Mouse (Mus musculus): ENCODE results near the gene Cacna2d4. TPM values are rescaled to one million over a fixed set of nuclear protein-coding genes. Genes with fewer than 3 reads are reported as not detected.

The Cacna2d4 gene
- polyA plus RNA-seq, 1 experiment from 2014 or later = not detected

GRCm38 (mm10) chr6:119320481-119320880, 84.2 kb downstream of the Cacna2d4 start:
- 35% methylated on average over 16 of the region's 16 CpGs for WGBS
- peaks cover 27% of the 10 kb centered on the region; the same call in 1 of the 2 replicates for H3K27me3 ChIP-seq (replicated peaks; ENCODE audit: low read depth, poor library complexity, severe bottlenecking)
- no peaks in the 10 kb centered on the region for H3K36me3 ChIP-seq (replicated peaks)
- DNase-seq (ENCODE audit: low spot score) = peak; percentile 81
- peaks cover 2% of the 10 kb centered on the region; the same call in 1 of the 2 replicates for H3K4me1 ChIP-seq
- no peak overlapping the region for H3K4me3 ChIP-seq
- H3K27ac ChIP-seq (replicated peaks) = no peak overlapping the region
- H3K9me3 ChIP-seq = 0 out of 2 replicates have a peak, but pooled peaks cover 3% of the 10 kb centered on the region

- no peak for DNase-seq (ENCODE audit: low spot score)
- peaks cover 10% of the 10 kb centered on the region for H3K4me1 ChIP-seq
- 0 out of 2 replicates have a peak, but pooled peaks cover 3% of the 10 kb centered on the region for H3K9me3 ChIP-seq
- no peak overlapping the region for H3K4me3 ChIP-seq
- no peak overlapping the region for H3K27ac ChIP-seq (replicated peaks)
- peaks cover 40% of the 10 kb centered on the region for H3K27me3 ChIP-seq (replicated peaks; ENCODE audit: low read depth, poor library complexity, severe bottlenecking)
- H3K36me3 ChIP-seq (replicated peaks) = no peaks in the 10 kb centered on the region
- WGBS = 78% methylated on average over 7 of the region's 7 CpGs
Measured at GRCm38 (mm10) chr6:119321752-119322151, 85.4 kb downstream of the Cacna2d4 start.

DNA sequence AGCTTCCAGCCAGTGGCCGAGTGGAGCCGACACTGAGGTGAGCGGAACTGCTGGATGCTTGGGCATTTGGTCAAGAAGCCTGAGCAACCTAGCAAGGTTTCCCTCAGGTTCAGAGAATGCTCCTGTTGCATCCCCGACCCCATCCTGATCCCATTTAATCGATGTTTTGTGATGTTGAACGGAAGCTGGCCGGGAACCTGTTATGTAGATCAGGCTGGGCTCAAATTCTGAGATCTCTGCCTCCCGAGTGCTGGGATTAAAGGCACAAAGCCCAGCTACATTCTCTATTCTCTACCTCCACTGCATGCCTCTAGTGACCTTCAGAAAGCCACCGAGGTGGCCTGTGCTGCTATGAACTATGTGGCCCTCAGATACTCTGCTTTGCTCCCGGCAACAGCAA, 88.5 kb downstream of the Cacna2d4 start:
- Histone ChIP-seq H3K27ac (replicated peaks) (no peak overlapping the region), H3K36me3 (replicated peaks) (no peaks in the 10 kb centered on the region), H3K4me1 (peaks cover 26% of the 10 kb centered on the region), H3K27me3 (replicated peaks; ENCODE audit: low read depth, poor library complexity, severe bottlenecking) (peaks cover 70% of the 10 kb centered on the region), H3K4me3 (no peak overlapping the region), H3K9me3 (no peaks in the 10 kb centered on the region)
- DNase-seq (ENCODE audit: low spot score) = no peak
- WGBS = 47% methylated on average over 10 of the region's 10 CpGs

- no peaks in the 10 kb centered on the region for H3K36me3 ChIP-seq (replicated peaks)
- no peak for DNase-seq (ENCODE audit: low spot score)
- WGBS = 82% methylated on average over 6 of the region's 6 CpGs
- no peak overlapping the region for H3K27ac ChIP-seq (replicated peaks)
- H3K9me3 ChIP-seq = no peaks in the 10 kb centered on the region
- peaks cover 82% of the 10 kb centered on the region for H3K27me3 ChIP-seq (replicated peaks; ENCODE audit: low read depth, poor library complexity, severe bottlenecking)
- H3K4me1 ChIP-seq = peaks cover 36% of the 10 kb centered on the region
- H3K4me3 ChIP-seq = no peak overlapping the region
Measured at GRCm38 (mm10) chr6:119325978-119326377, 89.7 kb downstream of the Cacna2d4 start.

DNA sequence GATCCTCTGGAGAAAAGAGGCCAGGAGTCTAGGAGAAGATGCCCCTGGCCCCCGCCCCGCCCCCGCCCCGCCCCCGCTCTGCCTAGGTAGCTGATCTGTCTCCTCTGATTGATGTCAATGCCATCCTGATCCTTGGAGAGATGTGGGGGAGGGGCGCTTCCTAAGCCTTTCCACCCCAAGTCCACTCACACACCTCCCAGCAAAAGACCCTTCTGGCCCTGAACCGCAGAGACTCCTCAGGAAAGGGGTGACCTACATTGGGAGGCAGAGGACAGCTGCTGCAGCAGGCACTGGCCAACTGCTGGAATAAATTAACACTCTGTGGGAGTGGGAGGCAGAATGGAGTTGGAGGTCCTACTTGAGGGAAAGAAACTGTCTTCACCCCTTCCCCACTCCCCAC, 90.2 kb downstream of the Cacna2d4 start:
- H3K27me3 ChIP-seq (replicated peaks; ENCODE audit: low read depth, poor library complexity, severe bottlenecking) = peaks cover 88% of the 10 kb centered on the region
- 38% methylated on average over 7 of the region's 7 CpGs for WGBS
- H3K4me1 ChIP-seq = peaks cover 39% of the 10 kb centered on the region

DNA sequence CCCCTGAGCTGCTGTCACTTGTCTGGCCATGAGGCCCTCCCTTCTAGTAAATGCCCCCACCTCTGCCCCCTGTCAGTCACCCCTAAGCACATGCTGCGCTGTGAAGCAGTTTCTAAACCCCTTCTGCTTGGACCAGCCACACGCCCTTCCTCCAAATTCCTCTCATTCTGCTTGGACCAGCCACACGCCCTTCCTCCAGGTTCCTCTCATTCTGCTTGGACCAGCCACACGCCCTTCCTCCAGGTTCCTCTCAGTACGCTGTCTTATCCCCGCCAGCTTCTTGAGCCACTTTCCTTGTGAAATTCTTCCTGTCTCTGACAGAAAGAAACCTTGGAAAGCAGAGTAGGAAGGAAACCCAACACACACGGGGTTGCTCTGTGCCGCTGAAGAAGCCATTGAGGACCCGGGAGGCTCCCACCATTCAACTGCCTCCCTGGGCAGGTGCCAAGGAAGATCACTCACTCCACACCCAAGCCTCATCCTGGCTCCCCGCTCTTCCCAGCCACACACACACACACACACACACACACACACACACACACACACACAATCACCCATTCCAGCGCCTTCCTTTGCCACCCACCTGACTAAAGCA, 92.3 kb downstream of the Cacna2d4 start:
- H3K4me1 ChIP-seq = peaks cover 50% of the 10 kb centered on the region
- H3K27ac ChIP-seq (replicated peaks) = no peak overlapping the region
- H3K4me3 ChIP-seq = 0 out of 2 replicates have a peak overlapping the region, but pooled peaks have one; percentile 16
- H3K27me3 ChIP-seq (replicated peaks; ENCODE audit: low read depth, poor library complexity, severe bottlenecking) = peaks cover 93% of the 10 kb centered on the region
- 8% methylated on average over 11 of the region's 11 CpGs for WGBS
- DNase-seq (ENCODE audit: low spot score) = no peak
- H3K36me3 ChIP-seq (replicated peaks) = no peaks in the 10 kb centered on the region
- H3K9me3 ChIP-seq = no peaks in the 10 kb centered on the region

More for the DNA sequence above, 90.2 kb downstream of the Cacna2d4 start:
- no peak overlapping the region for H3K27ac ChIP-seq (replicated peaks)
- H3K36me3 ChIP-seq (replicated peaks) = no peaks in the 10 kb centered on the region
- DNase-seq (ENCODE audit: low spot score) = no peak
- no peaks in the 10 kb centered on the region for H3K9me3 ChIP-seq
- no peak overlapping the region for H3K4me3 ChIP-seq

DNA sequence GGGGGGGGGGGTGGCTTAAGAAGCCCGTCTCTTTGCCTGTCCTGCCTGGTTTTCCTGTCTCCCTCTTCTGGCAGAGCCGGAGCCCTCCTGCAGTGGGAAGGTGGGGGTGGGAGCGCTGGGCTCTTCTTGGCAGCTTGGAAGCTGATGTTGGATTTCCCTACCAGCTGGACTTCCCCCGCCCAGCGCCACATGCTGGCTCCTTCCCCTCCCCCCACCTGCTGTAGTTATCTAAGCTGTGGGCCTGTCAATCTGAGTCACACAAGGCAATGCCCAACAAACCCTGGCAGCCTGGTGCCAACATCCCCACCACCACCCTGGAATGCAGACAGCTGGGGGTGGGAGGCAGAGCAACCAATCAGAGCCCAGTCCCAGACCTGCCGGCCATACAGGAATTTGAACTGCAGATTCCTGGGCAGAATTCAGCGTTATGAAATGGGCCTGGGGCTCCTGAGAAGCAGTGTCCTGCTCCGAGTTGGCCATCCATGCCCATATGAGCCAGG, 92.9 kb downstream of the Cacna2d4 start:
- 2% methylated on average over 8 of the region's 8 CpGs for WGBS
- H3K36me3 ChIP-seq (replicated peaks) = no peaks in the 10 kb centered on the region
- peaks cover 95% of the 10 kb centered on the region for H3K27me3 ChIP-seq (replicated peaks; ENCODE audit: low read depth, poor library complexity, severe bottlenecking)
- no peaks in the 10 kb centered on the region for H3K9me3 ChIP-seq
- DNase-seq (ENCODE audit: low spot score) = peak; percentile 36
- H3K4me1 ChIP-seq = peaks cover 55% of the 10 kb centered on the region
- no peak overlapping the region for H3K27ac ChIP-seq (replicated peaks)
- 0 out of 2 replicates have a peak overlapping the region, but pooled peaks have one; percentile 16 for H3K4me3 ChIP-seq

DNA sequence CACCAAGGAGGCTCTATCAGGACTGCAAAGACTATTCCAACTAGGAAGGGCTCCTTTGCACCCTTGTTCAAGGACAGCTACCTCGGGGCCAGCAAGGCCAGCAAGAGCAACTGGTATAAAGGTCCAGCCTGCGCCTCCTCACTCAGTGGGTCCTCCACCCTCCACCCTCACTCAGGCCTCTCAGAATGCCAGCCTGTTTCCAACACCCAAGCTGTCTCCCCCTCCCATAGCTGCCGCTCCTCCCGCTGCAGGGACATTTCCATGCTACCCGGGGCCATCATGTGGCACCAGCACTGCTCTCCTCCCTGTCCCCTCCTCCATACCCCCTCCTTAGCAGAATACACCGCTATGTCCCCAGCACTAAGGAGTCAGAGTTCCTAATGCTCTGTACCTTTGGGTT, 93.6 kb downstream of the Cacna2d4 start:
- Histone ChIP-seq H3K4me1 (peaks cover 55% of the 10 kb centered on the region), H3K27me3 (replicated peaks; ENCODE audit: low read depth, poor library complexity, severe bottlenecking) (peaks cover 92% of the 10 kb centered on the region), H3K36me3 (replicated peaks) (no peaks in the 10 kb centered on the region), H3K4me3 (peak overlapping the region; percentile 54), H3K27ac (replicated peaks) (no peak overlapping the region), H3K9me3 (no peaks in the 10 kb centered on the region)
- DNase-seq (ENCODE audit: low spot score) = no peak
- 5% methylated on average over 6 of the region's 6 CpGs for WGBS

DNA sequence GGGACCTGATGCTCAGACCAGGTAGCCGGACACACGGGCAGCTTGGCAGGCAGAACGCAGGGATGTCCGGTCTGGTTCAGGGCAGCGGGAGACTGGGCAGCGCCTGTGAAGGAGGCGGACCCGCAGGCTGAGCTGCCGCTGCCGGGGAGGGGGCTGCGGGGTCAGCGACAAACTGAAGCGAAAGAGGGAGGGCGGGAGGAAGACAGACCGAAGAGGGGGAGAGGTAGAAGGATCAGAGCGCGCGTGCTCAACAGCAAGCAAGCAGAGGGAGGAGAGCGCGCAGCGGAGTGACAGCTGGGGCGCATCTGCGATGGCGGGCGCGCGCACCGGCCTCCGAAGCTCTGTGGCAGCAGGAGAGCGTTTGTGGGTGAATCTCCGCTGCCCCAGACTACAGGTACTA, 94.2 kb downstream of the Cacna2d4 start, which contains the start of gene Lrtm2:
Gene Lrtm2, minus strand, starts transcription at position 261 of the 400 bp plus-strand sequence.
- Histone ChIP-seq H3K36me3 (replicated peaks) (no peaks in the 10 kb centered on the region), H3K27ac (replicated peaks) (no peak within 1 kb of the TSS), H3K27me3 (replicated peaks; ENCODE audit: low read depth, poor library complexity, severe bottlenecking) (peaks cover 90% of the 10 kb centered on the region), H3K4me1 (peaks cover 55% of the 10 kb centered on the region), H3K9me3 (no peaks in the 10 kb centered on the region), H3K4me3 (peak within 1 kb of the TSS; percentile 54)
- WGBS = 1% methylated on average over 31 of the region's 31 CpGs
- DNase-seq (ENCODE audit: low spot score) = peak; percentile 51

DNA sequence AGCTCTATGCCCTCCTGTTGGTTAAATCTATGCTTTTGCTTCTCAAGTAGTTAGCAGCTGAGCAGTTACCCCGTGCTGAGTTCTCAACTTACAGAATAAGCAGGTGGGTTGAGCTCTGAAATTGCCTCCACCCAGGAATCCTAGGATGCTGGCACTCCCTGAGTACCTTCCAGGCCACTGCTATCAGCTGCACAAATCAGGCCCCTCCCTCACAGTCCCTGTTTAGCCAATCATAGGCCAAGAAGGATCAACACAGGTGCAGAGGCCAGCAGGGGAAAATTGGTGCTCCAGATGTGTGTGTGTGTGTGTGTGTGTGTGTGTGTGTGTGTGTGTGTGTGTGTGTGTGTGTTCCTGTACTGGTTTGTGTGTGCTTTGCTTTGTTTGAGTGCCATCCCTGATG, 95.8 kb downstream of the Cacna2d4 start:
- no peaks in the 10 kb centered on the region for H3K36me3 ChIP-seq (replicated peaks)
- DNase-seq (ENCODE audit: low spot score) = no peak
- H3K9me3 ChIP-seq = no peaks in the 10 kb centered on the region
- no peak overlapping the region for H3K27ac ChIP-seq (replicated peaks)
- 4% methylated on average over 1 of the region's 1 CpGs for WGBS
- H3K4me1 ChIP-seq = peaks cover 56% of the 10 kb centered on the region
- H3K27me3 ChIP-seq (replicated peaks; ENCODE audit: low read depth, poor library complexity, severe bottlenecking) = peaks cover 74% of the 10 kb centered on the region
- no peak overlapping the region for H3K4me3 ChIP-seq

DNA sequence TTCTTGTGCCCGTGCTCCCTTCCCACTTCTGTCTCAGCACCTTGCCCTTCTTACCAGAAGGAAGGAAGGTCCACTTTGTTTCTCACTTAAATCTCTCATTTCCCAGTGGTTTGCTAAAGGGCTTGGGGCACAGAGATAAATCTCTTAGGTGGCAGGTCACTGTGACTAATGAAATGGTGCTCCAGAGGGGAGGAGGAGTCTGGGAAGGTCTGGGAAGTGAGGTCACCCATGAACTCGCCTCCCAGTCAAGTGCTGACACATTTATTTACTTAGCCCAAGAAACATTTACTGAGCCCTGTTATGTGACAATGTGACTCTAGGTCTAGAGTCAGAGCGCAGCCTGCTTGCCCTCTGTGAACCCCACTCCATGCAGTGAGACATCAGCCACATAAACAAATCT, 96.9 kb downstream of the Cacna2d4 start:
- 19% methylated on average over 3 of the region's 3 CpGs for WGBS
- H3K4me1 ChIP-seq = peaks cover 64% of the 10 kb centered on the region
- H3K9me3 ChIP-seq = no peaks in the 10 kb centered on the region
- DNase-seq (ENCODE audit: low spot score) = no peak
- no peak overlapping the region for H3K27ac ChIP-seq (replicated peaks)
- H3K36me3 ChIP-seq (replicated peaks) = no peaks in the 10 kb centered on the region
- H3K4me3 ChIP-seq = no peak overlapping the region
- H3K27me3 ChIP-seq (replicated peaks; ENCODE audit: low read depth, poor library complexity, severe bottlenecking) = peaks cover 63% of the 10 kb centered on the region

- Histone ChIP-seq H3K36me3 (replicated peaks) (no peaks in the 10 kb centered on the region), H3K27ac (replicated peaks) (no peak overlapping the region), H3K4me1 (peaks cover 64% of the 10 kb centered on the region), H3K4me3 (no peak overlapping the region), H3K9me3 (no peaks in the 10 kb centered on the region), H3K27me3 (replicated peaks; ENCODE audit: low read depth, poor library complexity, severe bottlenecking) (peaks cover 57% of the 10 kb centered on the region)
- DNase-seq (ENCODE audit: low spot score) = no peak
- 37% methylated on average over 3 of the region's 3 CpGs for WGBS
Measured at GRCm38 (mm10) chr6:119333831-119334230, 97.5 kb downstream of the Cacna2d4 start.

- Histone ChIP-seq H3K9me3 (no peaks in the 10 kb centered on the region), H3K4me1 (peaks cover 42% of the 10 kb centered on the region), H3K36me3 (replicated peaks) (no peaks in the 10 kb centered on the region), H3K27me3 (replicated peaks; ENCODE audit: low read depth, poor library complexity, severe bottlenecking) (peaks cover 34% of the 10 kb centered on the region), H3K4me3 (no peak overlapping the region), H3K27ac (replicated peaks) (0 out of 2 replicates have a peak overlapping the region, but pooled peaks have one; percentile 14)
- WGBS = 80% methylated on average over 7 of the region's 7 CpGs
- no peak for DNase-seq (ENCODE audit: low spot score)
Measured at GRCm38 (mm10) chr6:119336124-119336523, 99.8 kb downstream of the Cacna2d4 start.

Measured in embryonic facial prominence, embryonic 10.5 days (tissue).